Mouse (Mus musculus): ENCODE measurements around the gene Arl2. TPM values are rescaled to one million over a fixed set of nuclear protein-coding genes. Genes with fewer than 3 reads are reported as not detected.

The Arl2 gene
- 46.1 and 47.7 TPM in 2 replicates for polyA plus RNA-seq (2016; fragmentation: Nextera tagmentation; extraction: Ambion mirVana)

GRCm38 (mm10) chr19:6141394-6141749, at the start of gene Arl2:
TSS of gene Arl2 (minus strand) at chr19:6141548.
- peak within 1 kb of the TSS; percentile 97 for H3K27ac ChIP-seq

GRCm38 (mm10) chr19:6184131-6184530, 42.8 kb upstream of the Arl2 start, which contains the start of gene Majin:
TSS of gene Majin (plus strand) at chr19:6184388.
- Histone ChIP-seq H3K27ac (no peak within 1 kb of the TSS), H3K4me1 (no peaks in the 10 kb centered on the region), H3K9ac (no peak within 1 kb of the TSS), H3K9me3 (replicated peaks) (no peaks in the 10 kb centered on the region), H3K36me3 (no peaks in the 10 kb centered on the region), H3K4me3 (no peak within 1 kb of the TSS), H3K27me3 (replicated peaks) (peaks cover 16% of the 10 kb centered on the region; the same call in 1 of the 2 replicates), H3K4me2 (no peak within 1 kb of the TSS)
- ATAC-seq = no peak
- WGBS (ENCODE audit: insufficient replicate concordance) = 66% methylated on average over 23 of the region's 23 CpGs

More at GRCm38 (mm10) chr19:6141394-6141749, at the start of gene Arl2:
- peak within 1 kb of the TSS; percentile 95 for H3K4me2 ChIP-seq
- peak within 1 kb of the TSS; percentile 75 for H3K4me3 ChIP-seq
- ATAC-seq = peak; percentile 78
- 1% methylated on average over 15 of the region's 15 CpGs for WGBS (ENCODE audit: insufficient replicate concordance)
- peaks cover 30% of the 10 kb centered on the region for H3K4me1 ChIP-seq
- H3K27me3 ChIP-seq (replicated peaks) = peaks cover 6% of the 10 kb centered on the region; the same call in 1 of the 2 replicates
- H3K36me3 ChIP-seq = peaks cover 17% of the 10 kb centered on the region
- peak within 1 kb of the TSS; percentile 85 for H3K9ac ChIP-seq
- no peaks in the 10 kb centered on the region for H3K9me3 ChIP-seq (replicated peaks)

- H3K27ac ChIP-seq = no peak overlapping the region
- peaks cover 16% of the 10 kb centered on the region; the same call in 1 of the 2 replicates for H3K27me3 ChIP-seq (replicated peaks)
- 11% methylated on average over 3 of the region's 3 CpGs for WGBS (ENCODE audit: insufficient replicate concordance)
- H3K4me3 ChIP-seq = no peak overlapping the region
- no peak overlapping the region for H3K9ac ChIP-seq
- H3K9me3 ChIP-seq (replicated peaks) = no peaks in the 10 kb centered on the region
- no peaks in the 10 kb centered on the region for H3K36me3 ChIP-seq
- H3K4me1 ChIP-seq = no peaks in the 10 kb centered on the region
- no peak overlapping the region for H3K4me2 ChIP-seq
- no peak for ATAC-seq
Observed at GRCm38 (mm10) chr19:6182534-6182933, 41.2 kb upstream of the Arl2 start.

- Histone ChIP-seq H3K4me3 (no peak overlapping the region), H3K9me3 (replicated peaks) (no peaks in the 10 kb centered on the region), H3K36me3 (no peaks in the 10 kb centered on the region), H3K27ac (no peak overlapping the region), H3K9ac (no peak overlapping the region), H3K4me2 (no peak overlapping the region), H3K4me1 (no peaks in the 10 kb centered on the region), H3K27me3 (replicated peaks) (peaks cover 16% of the 10 kb centered on the region; the same call in 1 of the 2 replicates)
- no peak for ATAC-seq
- WGBS (ENCODE audit: insufficient replicate concordance) = 13% methylated on average over 5 of the region's 5 CpGs
Observed at GRCm38 (mm10) chr19:6181629-6182028, 40.3 kb upstream of the Arl2 start.

- ATAC-seq = no peak
- 73% methylated on average over 6 of the region's 6 CpGs for whole genome bisulfite sequencing (ENCODE audit: insufficient replicate concordance)
- H3K27me3 ChIP-seq (replicated peaks) = peaks cover 13% of the 10 kb centered on the region; the same call in 1 of the 2 replicates
Observed at GRCm38 (mm10) chr19:6178775-6179174, 37.4 kb upstream of the Arl2 start.

GRCm38 (mm10) chr19:6174771-6175170, 33.4 kb upstream of the Arl2 start:
- H3K27me3 ChIP-seq (replicated peaks) = peaks cover 5% of the 10 kb centered on the region
- H3K4me1 ChIP-seq = no peaks in the 10 kb centered on the region
- H3K36me3 ChIP-seq = no peaks in the 10 kb centered on the region
- no peak overlapping the region for H3K4me3 ChIP-seq
- no peaks in the 10 kb centered on the region for H3K9me3 ChIP-seq (replicated peaks)
- 31% methylated on average over 5 of the region's 5 CpGs for WGBS (ENCODE audit: insufficient replicate concordance)
- H3K9ac ChIP-seq = no peak overlapping the region
- no peak for ATAC-seq
- H3K27ac ChIP-seq = no peak overlapping the region
- H3K4me2 ChIP-seq = no peak overlapping the region

More at GRCm38 (mm10) chr19:6178775-6179174, 37.4 kb upstream of the Arl2 start:
- Histone ChIP-seq H3K4me3 (no peak overlapping the region), H3K36me3 (no peaks in the 10 kb centered on the region), H3K4me1 (no peaks in the 10 kb centered on the region), H3K27ac (no peak overlapping the region), H3K9me3 (replicated peaks) (no peaks in the 10 kb centered on the region), H3K9ac (no peak overlapping the region), H3K4me2 (no peak overlapping the region)

GRCm38 (mm10) chr19:6171215-6171614, 29.9 kb upstream of the Arl2 start:
- Histone ChIP-seq H3K9me3 (replicated peaks) (no peaks in the 10 kb centered on the region), H3K36me3 (no peaks in the 10 kb centered on the region), H3K4me3 (no peak overlapping the region), H3K27ac (no peak overlapping the region), H3K27me3 (replicated peaks) (peaks cover 5% of the 10 kb centered on the region), H3K4me1 (no peaks in the 10 kb centered on the region), H3K9ac (no peak overlapping the region), H3K4me2 (no peak overlapping the region)
- ATAC-seq = no peak
- 57% methylated on average over 8 of the region's 8 CpGs for WGBS (ENCODE audit: insufficient replicate concordance)

GRCm38 (mm10) chr19:6166750-6167149, 25.4 kb upstream of the Arl2 start:
- Histone ChIP-seq H3K4me2 (no peak overlapping the region), H3K4me3 (no peak overlapping the region), H3K9me3 (replicated peaks) (no peaks in the 10 kb centered on the region), H3K27me3 (replicated peaks) (peaks cover 9% of the 10 kb centered on the region), H3K36me3 (no peaks in the 10 kb centered on the region), H3K4me1 (peaks cover 12% of the 10 kb centered on the region), H3K27ac (no peak overlapping the region), H3K9ac (no peak overlapping the region)
- ATAC-seq = no peak
- 46% methylated on average over 4 of the region's 4 CpGs for WGBS (ENCODE audit: insufficient replicate concordance)

- H3K4me2 ChIP-seq = no peak overlapping the region
- H3K9ac ChIP-seq = no peak overlapping the region
- H3K27me3 ChIP-seq (replicated peaks) = peaks cover 13% of the 10 kb centered on the region
- peaks cover 12% of the 10 kb centered on the region for H3K4me1 ChIP-seq
- ATAC-seq = no peak
- no peak overlapping the region for H3K27ac ChIP-seq
- 52% methylated on average over 10 of the region's 10 CpGs for WGBS (ENCODE audit: insufficient replicate concordance)
- no peaks in the 10 kb centered on the region for H3K9me3 ChIP-seq (replicated peaks)
- H3K4me3 ChIP-seq = no peak overlapping the region
- H3K36me3 ChIP-seq = no peaks in the 10 kb centered on the region
Observed at GRCm38 (mm10) chr19:6163872-6164547, 22.7 kb upstream of the Arl2 start.

GRCm38 (mm10) chr19:6157220-6157619, 15.9 kb upstream of the Arl2 start:
- Histone ChIP-seq H3K9me3 (replicated peaks) (no peaks in the 10 kb centered on the region), H3K4me1 (peaks cover 11% of the 10 kb centered on the region), H3K4me3 (no peak overlapping the region), H3K36me3 (no peaks in the 10 kb centered on the region), H3K27ac (no peak overlapping the region), H3K9ac (no peak overlapping the region), H3K4me2 (no peak overlapping the region), H3K27me3 (replicated peaks) (peaks cover 31% of the 10 kb centered on the region)
- ATAC-seq = no peak
- WGBS (ENCODE audit: insufficient replicate concordance) = 37% methylated on average over 6 of the region's 6 CpGs

- ATAC-seq = no peak
- WGBS (ENCODE audit: insufficient replicate concordance) = 62% methylated on average over 8 of the region's 8 CpGs
- Histone ChIP-seq H3K36me3 (no peaks in the 10 kb centered on the region), H3K27ac (no peak overlapping the region), H3K27me3 (replicated peaks) (peaks cover 32% of the 10 kb centered on the region), H3K9me3 (replicated peaks) (no peaks in the 10 kb centered on the region), H3K9ac (no peak overlapping the region), H3K4me2 (no peak overlapping the region), H3K4me1 (peaks cover 11% of the 10 kb centered on the region), H3K4me3 (no peak overlapping the region)
Observed at GRCm38 (mm10) chr19:6156372-6156771, 15.0 kb upstream of the Arl2 start.

- Histone ChIP-seq H3K9ac (no peak overlapping the region), H3K27me3 (replicated peaks) (peaks cover 35% of the 10 kb centered on the region), H3K27ac (no peak overlapping the region), H3K36me3 (no peaks in the 10 kb centered on the region), H3K4me2 (no peak overlapping the region), H3K9me3 (replicated peaks) (no peaks in the 10 kb centered on the region), H3K4me1 (peaks cover 11% of the 10 kb centered on the region), H3K4me3 (no peak overlapping the region)
- 55% methylated on average over 9 of the region's 9 CpGs for WGBS (ENCODE audit: insufficient replicate concordance)
- peak; percentile 69 for ATAC-seq
Observed at GRCm38 (mm10) chr19:6155174-6155573, 13.8 kb upstream of the Arl2 start.
